Mouse (Mus musculus) liver, embryonic 14.5 days (tissue): Measurements from ENCODE around the gene Pcsk4.

Experiments
- CTCF ChIP-seq: IDR thresholded peaks from 2 replicates; pipeline ENCODE4 v1.5.1; 2016; ENCODE audit warnings: antibody characterized with exemption, low read depth, control low read depth
- EP300 ChIP-seq: IDR thresholded peaks from 2 replicates; pipeline ENCODE4 v1.6.1; 2016; ENCODE audit warnings: antibody characterized with exemption, low read depth

DNA sequence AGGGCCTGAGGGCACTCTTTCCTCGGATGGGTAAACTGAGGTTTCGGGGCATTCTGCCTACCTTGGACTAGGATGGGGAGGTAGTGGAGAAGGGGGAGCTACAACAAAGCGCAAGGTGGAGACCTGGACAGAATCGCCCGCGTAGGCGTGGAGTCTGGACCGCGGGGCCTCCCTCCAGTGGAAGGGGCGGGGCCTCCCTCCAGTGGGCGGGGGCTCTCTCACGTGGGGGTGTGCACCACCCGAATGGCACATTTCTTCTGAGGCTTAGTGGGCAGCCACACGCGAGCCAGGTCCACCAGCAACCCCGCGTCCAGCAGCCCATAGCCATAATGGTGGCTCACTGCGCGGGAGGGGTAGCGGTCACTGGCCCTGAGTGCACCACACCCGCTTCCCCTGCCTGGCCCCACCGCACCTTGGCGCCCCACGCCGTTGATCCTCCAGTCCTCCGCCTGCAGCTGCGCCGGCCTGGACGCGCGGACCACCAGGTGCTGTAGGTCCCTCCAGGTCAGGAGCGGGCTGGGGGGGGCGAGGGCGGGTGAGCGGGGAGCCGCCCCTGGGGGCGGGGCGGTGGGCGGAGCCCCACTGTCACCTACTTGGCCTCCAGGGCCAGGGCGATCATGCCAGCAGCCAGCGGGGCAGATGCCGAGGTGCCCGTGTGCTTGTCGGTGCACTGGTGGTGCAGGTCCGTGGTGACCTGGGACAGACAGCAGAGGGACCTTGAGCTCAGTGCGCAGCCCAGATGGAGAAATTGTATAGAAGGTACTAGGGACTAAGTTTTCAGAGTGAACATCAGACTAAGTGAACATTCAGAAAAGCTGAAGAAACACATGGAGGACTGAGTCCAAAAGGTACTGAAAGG, 5.8 kb downstream of the Pcsk4 start:
- 0 out of 2 replicates have a peak, but pooled peaks have one; percentile 8 for TF ChIP-seq CTCF
- TF ChIP-seq EP300, result no peak
